Mouse (Mus musculus): Measurements from ENCODE around the gene Whrn.
A peak's percentile ranks its signal among the peaks of the same experiment; 100 is the strongest.

The Whrn gene

DNA sequence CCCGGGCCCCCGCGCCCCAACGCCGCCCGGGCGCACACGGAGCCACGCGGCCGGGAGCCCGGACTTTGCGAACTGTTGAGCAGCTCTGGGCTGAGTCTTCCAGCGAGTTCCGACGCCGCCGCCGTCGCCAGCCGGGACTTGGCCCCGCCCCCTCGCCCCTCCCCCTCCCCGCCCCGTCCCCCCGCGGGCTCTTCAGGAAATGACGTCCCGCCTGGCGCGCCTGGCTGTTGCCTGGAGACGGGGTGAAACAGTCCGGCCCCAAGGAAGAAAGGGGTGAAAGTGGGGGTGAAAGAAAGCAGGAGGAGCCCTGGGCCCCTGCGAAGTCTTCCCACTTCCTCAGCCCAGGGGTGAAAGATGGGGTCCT lies at the start of gene Whrn:
Gene Whrn (minus strand): TSS at position 77 of the 364 bp plus-strand sequence.
- DNase-seq (ENCODE audit: low read depth, low spot score): peak; percentile 84

DNA sequence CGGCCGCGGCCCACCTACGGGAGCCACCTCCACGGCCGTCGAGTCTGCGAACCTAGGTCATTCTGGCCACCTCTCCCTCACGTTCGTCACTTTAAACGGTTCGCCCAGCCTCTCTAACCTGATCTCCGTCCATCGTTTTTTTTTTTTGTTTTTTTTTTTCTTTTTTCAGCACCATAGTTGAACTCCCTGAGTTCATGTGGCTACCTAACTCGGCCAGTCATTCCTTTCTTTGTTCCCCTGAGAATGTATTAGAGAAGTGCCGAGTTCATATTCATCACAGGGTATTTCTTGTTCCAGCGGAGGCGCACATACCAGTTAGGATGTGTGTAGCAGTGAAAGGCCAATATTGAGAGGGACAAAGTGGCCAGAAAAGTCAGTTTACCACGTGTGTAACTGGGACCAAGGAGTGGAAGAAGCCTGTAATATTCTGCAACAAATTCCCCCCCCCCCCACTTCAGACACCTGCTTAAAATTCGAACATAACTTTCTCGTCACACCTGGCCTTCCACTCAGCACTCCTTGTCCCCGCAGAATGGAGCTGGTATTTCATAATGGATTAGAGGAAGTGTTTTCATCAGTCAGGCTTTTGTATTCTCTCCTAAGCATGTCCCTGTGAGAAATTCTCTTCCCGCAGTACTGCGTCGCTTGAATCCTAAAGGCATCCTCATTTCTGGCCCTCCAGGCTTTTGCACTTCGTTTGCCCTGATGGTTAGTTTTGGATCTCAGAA lies 49.6 kb upstream of the Whrn start:
- DNase-seq (ENCODE audit: low read depth, low spot score): no peak

DNA sequence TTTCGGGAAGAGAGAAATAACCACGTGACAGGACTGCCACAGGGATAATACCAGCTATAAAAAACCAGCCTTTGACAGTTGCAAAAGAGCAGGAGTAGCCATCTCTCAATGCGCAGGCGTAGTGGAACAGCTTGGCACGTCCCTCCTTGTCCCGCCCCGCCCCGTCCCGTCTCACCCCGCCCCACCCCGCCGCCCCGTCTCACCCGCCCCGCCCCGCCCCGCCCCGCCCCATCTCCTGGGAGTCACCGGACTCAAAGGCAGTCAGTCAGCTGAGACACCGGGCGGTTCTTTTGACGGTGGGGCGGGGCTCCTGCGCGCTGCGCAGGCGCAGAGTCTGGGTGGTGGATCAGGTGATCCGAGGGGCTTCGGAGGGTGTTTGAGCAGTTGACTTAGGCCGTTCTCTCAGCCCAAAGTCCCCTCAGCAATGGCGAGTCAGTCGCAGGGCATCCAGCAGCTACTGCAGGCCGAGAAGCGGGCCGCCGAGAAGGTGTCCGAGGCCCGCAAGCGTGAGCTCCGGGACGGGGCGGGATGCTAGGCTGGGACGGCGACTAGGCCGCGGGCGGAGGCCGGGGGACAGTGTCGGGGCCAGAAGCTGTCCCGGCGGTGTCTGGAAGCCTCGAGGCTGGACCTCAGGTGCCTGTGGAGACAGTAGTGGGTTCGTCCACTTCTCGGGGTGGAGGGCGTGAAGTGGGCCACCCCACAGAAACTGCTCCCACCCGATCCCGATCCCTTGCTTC lies 48.9 kb upstream of the Whrn start, which contains the start of gene Atp6v1g1:
Gene Atp6v1g1 (plus strand): TSS at position 279 of the 737 bp plus-strand sequence.
- DNase-seq (ENCODE audit: low read depth, low spot score): peak; percentile 96

DNA sequence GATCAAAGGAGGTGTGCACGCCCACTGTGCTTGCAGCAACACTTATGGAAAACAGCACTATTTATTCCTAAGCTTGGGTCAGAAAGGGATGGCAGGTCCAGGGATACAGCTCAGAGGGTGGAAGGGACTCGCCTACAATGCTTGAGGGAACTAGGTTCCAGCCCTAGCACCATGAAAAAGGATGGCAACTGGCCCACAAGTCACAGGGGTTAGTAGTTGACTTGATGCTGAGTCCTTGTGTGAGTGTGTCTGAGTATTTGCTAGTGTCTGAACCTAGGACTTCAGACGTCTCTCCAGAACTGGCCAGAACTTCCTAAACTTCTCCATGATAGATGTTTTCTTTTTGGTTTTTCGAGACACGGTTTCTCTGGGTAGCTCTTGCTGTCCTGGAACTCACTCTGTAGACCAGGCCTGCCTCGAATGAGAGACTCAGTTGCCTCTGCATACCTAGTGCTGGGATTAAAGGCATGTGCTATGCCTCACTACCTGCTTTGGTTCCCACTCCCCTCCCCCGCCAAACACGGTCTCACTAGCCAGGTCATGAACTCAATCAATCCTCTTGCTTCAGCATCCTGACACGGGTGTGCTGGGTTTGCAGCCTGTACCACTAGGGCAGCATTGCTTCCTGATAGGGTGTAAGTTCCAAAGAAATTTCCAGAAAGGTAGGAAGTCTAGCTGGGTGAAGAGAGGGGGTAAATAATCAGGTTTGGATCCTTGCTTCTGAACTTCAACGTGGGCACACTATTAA lies 48.1 kb upstream of the Whrn start:
- DNase-seq (ENCODE audit: low read depth, low spot score): no peak

DNA sequence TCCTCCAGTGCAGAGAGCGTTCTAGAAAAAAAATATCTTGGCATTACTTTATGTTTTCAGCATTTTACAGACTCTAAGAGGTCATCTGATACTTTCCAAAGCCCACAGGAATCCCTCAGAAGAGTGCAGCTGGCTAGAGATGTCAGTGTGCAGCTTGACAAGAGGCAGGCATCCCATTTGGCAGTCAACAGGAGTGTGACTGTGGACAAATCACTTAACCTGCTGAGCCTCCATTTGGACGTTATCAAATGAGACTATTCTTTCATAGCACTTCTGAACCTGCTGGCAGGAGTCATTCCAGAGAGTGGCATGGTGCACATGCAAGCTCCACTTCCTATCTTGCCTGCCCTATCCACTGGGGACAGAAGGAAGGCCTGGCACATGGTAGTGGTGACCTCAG lies 46.4 kb upstream of the Whrn start:
- DNase-seq (ENCODE audit: low read depth, low spot score): no peak

DNA sequence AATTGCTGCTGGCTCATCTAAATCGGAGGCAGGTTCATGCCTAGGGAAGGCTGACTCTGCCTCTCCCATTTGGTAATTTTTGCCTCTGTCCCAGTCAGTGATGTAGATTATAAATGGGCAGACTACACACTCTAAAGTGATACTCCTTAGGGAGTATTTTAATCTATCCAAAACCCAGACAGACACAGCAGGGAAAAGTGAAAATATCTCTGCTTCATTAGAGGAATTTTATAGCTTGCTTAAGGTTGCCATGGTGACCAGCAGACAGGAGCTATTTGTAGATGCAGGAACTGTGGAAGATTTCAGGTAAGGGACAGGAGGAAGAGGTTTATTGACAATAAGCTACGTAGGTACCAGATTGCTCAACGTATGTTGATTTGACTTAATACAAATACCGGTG lies 41.8 kb upstream of the Whrn start:
- DNase-seq (ENCODE audit: low read depth, low spot score): no peak

- DNase-seq (ENCODE audit: low read depth, low spot score): no peak
Measured at GRCm38 (mm10) chr4:63530409-63530808, 34.6 kb upstream of the Whrn start.

DNA sequence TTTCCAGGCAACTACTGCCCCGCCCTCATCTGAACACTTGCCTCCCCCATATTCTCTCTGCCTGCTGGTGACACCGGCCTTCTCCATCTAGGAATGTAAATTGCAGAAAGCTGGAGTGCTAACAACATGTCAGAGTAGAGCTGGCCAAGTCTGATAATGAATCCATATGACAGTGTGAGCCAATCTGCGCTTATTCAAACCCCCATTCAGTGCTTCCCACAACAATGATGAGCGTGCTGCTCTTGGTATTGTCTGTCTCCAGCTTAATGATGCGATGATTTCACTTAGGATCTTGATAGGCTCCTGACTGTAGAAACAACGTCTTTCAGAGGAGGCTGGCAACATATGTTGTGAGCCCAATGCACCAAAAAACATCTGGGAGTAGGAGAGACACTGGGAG lies 33.2 kb upstream of the Whrn start:
- DNase-seq (ENCODE audit: low read depth, low spot score): no peak

- DNase-seq (ENCODE audit: low read depth, low spot score): no peak
Measured at GRCm38 (mm10) chr4:63525514-63525913, 29.7 kb upstream of the Whrn start.

DNA sequence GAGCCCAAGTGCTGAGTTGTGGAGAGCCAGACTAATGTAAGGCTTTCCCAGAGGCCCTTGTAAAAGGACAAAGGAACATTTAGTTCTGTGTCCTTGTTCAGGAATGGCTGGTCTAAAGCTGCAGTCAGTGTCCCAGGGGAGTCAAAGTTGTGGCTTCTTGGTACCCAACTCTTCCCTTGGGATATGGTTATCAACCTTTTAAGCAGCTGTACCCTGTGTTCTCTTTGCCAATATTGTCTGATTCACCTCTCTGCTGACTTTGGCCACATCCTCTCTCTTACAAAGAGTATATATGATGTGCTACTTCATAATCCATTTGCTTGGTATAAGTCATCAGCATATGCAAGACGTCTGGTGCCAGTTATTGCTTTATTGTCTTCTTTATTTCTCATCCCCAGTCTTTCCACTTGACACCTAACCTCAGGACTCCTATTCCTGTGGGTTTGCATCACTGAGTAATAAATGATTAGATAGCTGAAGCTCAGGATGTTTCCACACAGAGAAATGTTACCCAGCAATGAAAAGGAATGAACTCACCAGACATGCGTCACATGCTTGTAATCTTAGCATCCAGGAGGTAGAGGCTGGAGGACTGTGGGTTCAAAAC lies 26.1 kb upstream of the Whrn start:
- DNase-seq (ENCODE audit: low read depth, low spot score): no peak

DNA sequence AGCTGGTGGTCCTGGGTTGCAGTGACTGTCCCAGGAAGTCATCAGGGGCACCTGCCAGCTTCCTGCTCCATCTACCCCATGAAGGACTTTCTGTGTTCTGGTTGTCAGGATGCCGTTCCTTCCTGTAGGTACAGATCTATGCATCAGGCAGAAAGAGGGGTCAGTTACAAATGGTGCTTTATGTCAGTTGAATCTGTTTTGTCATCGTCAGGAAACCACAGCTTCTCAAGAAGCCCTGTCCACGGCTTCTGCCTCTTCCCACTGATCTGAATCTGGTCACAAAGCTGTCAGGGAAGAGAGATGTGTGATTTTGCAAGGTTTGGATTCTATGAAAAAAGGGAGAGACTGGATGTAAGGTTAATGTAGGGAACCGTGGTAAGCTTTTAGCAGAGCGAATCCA lies 19.2 kb upstream of the Whrn start:
- no peak for DNase-seq (ENCODE audit: low read depth, low spot score)

- peak; percentile 37 for DNase-seq (ENCODE audit: low read depth, low spot score)
Measured at GRCm38 (mm10) chr4:63514454-63514984, 18.7 kb upstream of the Whrn start.

GRCm38 (mm10) chr4:63512921-63513320 lies 17.1 kb upstream of the Whrn start:
- DNase-seq (ENCODE audit: low read depth, low spot score): no peak

DNA sequence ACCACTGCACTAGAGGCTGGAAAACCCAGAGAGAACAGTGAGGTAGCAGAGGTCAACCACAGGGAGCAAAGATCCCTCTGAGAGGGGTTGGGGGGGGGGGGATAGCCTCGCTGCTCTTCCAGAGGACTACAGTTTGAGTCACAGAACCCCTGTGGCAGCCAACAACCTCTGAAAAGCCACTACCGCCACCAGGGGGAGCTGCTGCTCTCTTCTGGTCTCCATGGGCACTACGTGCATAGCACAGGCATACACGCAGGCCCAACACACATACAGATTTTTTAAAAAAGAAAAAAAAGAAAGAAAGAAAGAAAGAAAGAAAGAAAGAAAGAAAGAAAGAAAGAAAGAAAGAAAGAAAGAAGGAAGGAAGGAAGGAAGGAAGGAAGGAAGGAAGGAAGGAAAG lies 12.4 kb upstream of the Whrn start:
- peak; percentile 78 for DNase-seq (ENCODE audit: low read depth, low spot score)

GRCm38 (mm10) chr4:63507478-63507877 lies 11.7 kb upstream of the Whrn start:
- no peak for DNase-seq (ENCODE audit: low read depth, low spot score)

- no peak for DNase-seq (ENCODE audit: low read depth, low spot score)
Measured at GRCm38 (mm10) chr4:63503949-63504348, 8.2 kb upstream of the Whrn start.

GRCm38 (mm10) chr4:63501050-63501449 lies 5.3 kb upstream of the Whrn start:
- no peak for DNase-seq (ENCODE audit: low read depth, low spot score)

- peak; percentile 59 for DNase-seq (ENCODE audit: low read depth, low spot score)
Measured at GRCm38 (mm10) chr4:63498346-63498745, 2.6 kb upstream of the Whrn start.

DNA sequence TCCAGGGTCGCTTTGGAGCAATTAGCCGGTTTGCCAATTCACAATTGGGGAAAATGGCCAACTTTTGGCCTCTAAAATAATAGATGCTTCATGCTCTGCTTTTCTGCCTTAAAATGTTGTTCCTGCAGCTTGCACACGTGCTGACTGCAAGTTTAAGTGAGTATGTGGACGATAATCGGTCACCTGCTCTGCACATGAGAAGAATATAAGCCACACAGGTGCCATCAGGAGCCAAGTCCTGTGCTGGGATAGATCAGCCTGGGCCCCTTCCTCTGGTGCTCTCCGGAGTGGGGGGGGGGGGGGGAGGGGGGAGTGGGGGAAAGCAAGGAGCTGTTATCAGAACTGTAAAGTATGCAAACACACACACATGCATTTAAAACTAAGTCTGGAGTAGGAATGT lies 521 bp upstream of the Whrn start:
- DNase-seq (ENCODE audit: low read depth, low spot score): no peak

GRCm38 (mm10) chr4:63494967-63495914 lies 550 bp downstream of the Whrn start:
- peak; percentile 77 for DNase-seq (ENCODE audit: low read depth, low spot score)

Measured in A20 (cell line).